Mouse (Mus musculus) E14TG2a.4 (cell line): ENCODE data around the gene Gm17409.

ENCODE experiments used
- H3K27me3 ChIP-seq: 2 replicates; pipeline ENCODE4 v1.6.1; 2014; ENCODE audit warnings: low read length, control low read depth; ENCODE audit not compliant: insufficient read depth
- H3K36me3 ChIP-seq: 2 replicates; pipeline ENCODE4 v1.6.1; 2014; ENCODE audit warnings: low read length, control low read depth; ENCODE audit not compliant: insufficient read depth
- H3K4me1 ChIP-seq: replicated peaks from 2 replicates; pipeline ENCODE4 v1.6.1; 2014; ENCODE audit warnings: low read depth, low read length, control low read depth
- H3K4me3 ChIP-seq: replicated peaks from 2 replicates; pipeline ENCODE4 v1.5.1; 2014; ENCODE audit warnings: mild to moderate bottlenecking, low read length
- H3K9me3 ChIP-seq: 2 replicates; pipeline ENCODE4 v1.6.1; 2014; ENCODE audit warnings: low read length, control low read depth
- CTCF ChIP-seq: conservative IDR thresholded peaks from 2 replicates; pipeline ENCODE4 v1.5.1; 2014; ENCODE audit warnings: low read length
- NANOG ChIP-seq: IDR thresholded peaks from 2 replicates; pipeline ENCODE4 v1.6.1; 2014; ENCODE audit warnings: borderline replicate concordance, low read length, mixed read lengths
- POU5F1 ChIP-seq: IDR thresholded peaks from 2 replicates; pipeline ENCODE4 v1.6.1; 2014; ENCODE audit warnings: low read length, borderline replicate concordance

The Gm17409 gene

DNA sequence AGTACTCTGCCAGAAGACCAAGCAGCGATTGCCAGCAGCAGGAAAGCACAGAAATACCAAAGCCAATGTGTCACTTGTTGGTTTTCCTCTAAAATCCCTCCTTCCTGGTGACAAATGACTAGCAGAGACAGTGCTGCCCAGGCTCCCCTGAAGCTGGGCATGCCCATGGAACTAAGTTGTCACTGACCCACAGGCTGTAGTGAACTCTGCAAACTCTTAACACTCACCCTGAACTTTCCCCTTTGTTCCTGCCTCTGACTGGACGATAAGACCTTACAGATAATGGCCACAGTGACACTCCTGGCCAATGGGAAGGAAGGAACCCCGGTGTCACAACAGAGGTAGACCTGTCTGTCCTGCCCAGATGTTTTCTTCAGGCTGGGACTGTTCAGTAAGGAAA lies 43.3 kb downstream of the Gm17409 start:
- TF ChIP-seq NANOG = no peak
- TF ChIP-seq POU5F1 = no peak
- TF ChIP-seq CTCF = no peak
- Histone ChIP-seq H3K27me3 (no peaks in the 10 kb centered on the region), H3K9me3 (peaks cover 5% of the 10 kb centered on the region; the same call in 1 of the 2 replicates), H3K4me3 (no peak overlapping the region), H3K36me3 (no peaks in the 10 kb centered on the region), H3K4me1 (peaks cover 29% of the 10 kb centered on the region)

DNA sequence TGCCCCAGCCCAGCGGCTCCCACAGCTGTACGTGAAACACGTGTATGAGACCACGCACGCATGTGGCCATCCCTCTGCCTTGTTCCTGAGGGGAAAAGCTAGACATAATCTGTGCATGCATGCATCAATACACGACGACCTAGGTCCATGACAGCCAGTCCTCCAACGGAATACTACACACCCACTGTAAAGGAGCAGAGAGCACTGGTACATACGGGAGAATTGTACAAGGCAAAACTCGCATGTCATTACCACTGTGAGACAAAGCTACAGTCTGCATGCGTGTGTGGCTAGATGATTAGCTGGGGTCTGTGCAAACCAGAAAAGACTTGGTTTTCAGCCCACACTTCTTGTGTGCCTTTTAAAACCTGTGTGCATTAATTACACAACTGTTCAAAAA lies 44.6 kb downstream of the Gm17409 start:
- Histone ChIP-seq H3K9me3 (peaks cover 5% of the 10 kb centered on the region; the same call in 1 of the 2 replicates), H3K4me3 (no peak overlapping the region), H3K36me3 (no peaks in the 10 kb centered on the region), H3K4me1 (peaks cover 29% of the 10 kb centered on the region), H3K27me3 (no peaks in the 10 kb centered on the region)
- TF ChIP-seq NANOG = no peak
- TF ChIP-seq CTCF = no peak
- no peak for TF ChIP-seq POU5F1

DNA sequence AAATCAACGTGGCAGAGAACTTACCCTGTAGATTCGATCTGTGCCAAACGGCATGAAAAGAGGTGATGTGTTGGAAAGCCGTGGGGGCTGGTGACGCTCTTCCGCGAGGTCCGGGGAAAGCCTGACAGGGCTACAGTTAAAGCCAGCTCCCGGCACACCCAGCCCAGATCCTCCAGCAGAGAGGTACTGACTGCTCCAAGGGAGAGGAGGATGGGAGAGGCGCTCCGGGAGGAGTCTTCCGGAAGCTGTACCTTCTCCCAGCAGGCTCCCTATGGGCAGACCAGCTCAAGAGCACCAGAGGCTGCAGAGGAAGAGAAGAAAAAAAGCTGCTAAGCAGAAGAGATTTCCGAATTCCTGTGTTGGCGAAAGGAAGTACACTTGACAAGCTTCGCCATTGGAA lies 46.1 kb downstream of the Gm17409 start:
- H3K36me3 ChIP-seq = no peaks in the 10 kb centered on the region
- no peaks in the 10 kb centered on the region for H3K27me3 ChIP-seq
- TF ChIP-seq NANOG (no peak), CTCF (no peak), POU5F1 (no peak)
- H3K9me3 ChIP-seq = peaks cover 5% of the 10 kb centered on the region; the same call in 1 of the 2 replicates
- peak overlapping the region; percentile 59 for H3K4me3 ChIP-seq
- peaks cover 29% of the 10 kb centered on the region for H3K4me1 ChIP-seq

DNA sequence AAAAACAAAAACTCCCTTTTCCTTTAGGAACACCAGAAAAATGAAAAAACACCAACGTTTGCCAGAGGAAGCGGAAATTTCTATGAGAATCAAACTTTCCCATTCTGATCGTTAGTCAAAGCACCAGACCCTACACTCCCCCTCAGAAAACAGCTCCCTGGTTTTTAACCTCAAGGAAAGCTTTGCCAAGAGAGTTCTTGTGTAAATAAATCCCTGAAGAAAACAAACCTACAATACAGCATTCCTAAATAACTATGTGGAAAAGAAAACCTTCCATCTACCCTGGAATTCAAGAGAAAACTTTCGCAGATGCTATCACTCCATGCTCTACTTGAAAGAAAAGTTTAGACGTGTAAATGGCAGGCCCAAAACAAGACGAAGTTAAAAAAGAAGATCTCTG lies 47.0 kb downstream of the Gm17409 start:
- Histone ChIP-seq H3K36me3 (no peaks in the 10 kb centered on the region), H3K9me3 (peaks cover under 1% of the 10 kb centered on the region; the same call in 1 of the 2 replicates), H3K4me1 (peaks cover 29% of the 10 kb centered on the region), H3K4me3 (no peak overlapping the region), H3K27me3 (no peaks in the 10 kb centered on the region)
- TF ChIP-seq POU5F1 (no peak), CTCF (no peak), NANOG (no peak)

DNA sequence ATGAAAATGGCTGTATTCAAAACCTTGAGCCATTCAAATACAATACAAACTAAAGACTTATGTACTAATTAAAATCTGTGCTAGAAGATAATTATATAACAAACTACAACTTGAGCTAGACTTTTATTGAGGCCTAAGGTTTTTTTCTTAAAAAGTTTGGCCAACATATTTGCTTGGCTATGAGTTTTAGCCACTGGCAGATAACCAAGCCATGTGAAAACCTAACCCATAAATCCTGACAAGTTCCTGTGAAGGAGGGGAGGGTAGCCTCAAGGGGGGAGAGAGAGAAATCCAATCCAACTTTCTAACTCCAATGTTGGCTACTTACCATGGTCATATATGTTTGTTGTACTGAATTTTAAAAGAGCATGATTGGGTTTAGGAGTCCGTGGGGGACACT lies 48.6 kb downstream of the Gm17409 start:
- Histone ChIP-seq H3K27me3 (no peaks in the 10 kb centered on the region), H3K4me3 (no peak overlapping the region), H3K4me1 (peaks cover 34% of the 10 kb centered on the region), H3K9me3 (peaks cover 8% of the 10 kb centered on the region; the same call in 1 of the 2 replicates), H3K36me3 (no peaks in the 10 kb centered on the region)
- no peak for TF ChIP-seq NANOG
- no peak for TF ChIP-seq POU5F1
- TF ChIP-seq CTCF = no peak
